Mouse (Mus musculus) CH12.LX (cell line): Measurements from ENCODE around the gene Adamtsl1. TPM values are rescaled to one million over a fixed set of nuclear protein-coding genes. Genes with fewer than 3 reads are reported as not detected.

Experiments
- DNase-seq: peaks from one replicate; pipeline ENCODE4 v3.0.0-alpha.2; 2013; ENCODE audit errors: extremely low read depth
- H3K27ac ChIP-seq: 2 replicates; pipeline ENCODE4 v1.5.1; 2012; ENCODE audit warnings: low read depth, mild to moderate bottlenecking, control low read depth, moderate library complexity; ENCODE audit not compliant: insufficient read depth
- H3K27me3 ChIP-seq: replicated peaks from 2 replicates; pipeline ENCODE3; 2012; ENCODE audit warnings: inconsistent platforms
- H3K36me3 ChIP-seq, 2 experiments: replicated peaks in 1 of 2; 2 replicates each; pipeline versions ENCODE3 to v1.6.1; 2012; ENCODE audit warnings: inconsistent platforms in 1 of 2, low read length in 1 of 2, mild to moderate bottlenecking in 1 of 2, mixed read lengths in 1 of 2, moderate library complexity in 1 of 2; ENCODE audit not compliant: control insufficient read depth in 1 of 2, insufficient read depth in 1 of 2
- H3K4me1 ChIP-seq, 2 experiments: 2 replicates each; pipeline ENCODE4 v1.6.1; 2012; ENCODE audit warnings: inconsistent platforms in 1 of 2, moderate library complexity in 1 of 2; ENCODE audit not compliant: insufficient read depth in 2 of 2, control insufficient read depth in 1 of 2
- H3K4me2 ChIP-seq: 2 replicates; pipeline ENCODE4 v1.6.1; 2012; ENCODE audit warnings: low read depth, mild to moderate bottlenecking, control low read depth; ENCODE audit not compliant: poor library complexity, insufficient read depth, severe bottlenecking
- H3K4me3 ChIP-seq, 3 experiments: fragments of 150-350 bp in 1 of 3; sonication (generic) in 1 of 3; replicated peaks in 1 of 3; 2 replicates each; pipeline versions ENCODE3 to v1.5.1; 2011 to 2012; ENCODE audit warnings: low read depth in 2 of 3, low read length in 2 of 3, mild to moderate bottlenecking in 2 of 3, moderate library complexity in 2 of 3, control low read depth in 1 of 3, improper control_type of control experiment in 1 of 3, inconsistent platforms in 1 of 3, mixed read lengths in 1 of 3; ENCODE audit not compliant: poor library complexity in 1 of 3
- H3K79me2 ChIP-seq: replicated peaks from 2 replicates; pipeline ENCODE4 v1.6.1; 2012; ENCODE audit warnings: mild to moderate bottlenecking, moderate library complexity; ENCODE audit not compliant: control insufficient read depth, poor library complexity, insufficient read depth, severe bottlenecking; ENCODE audit errors: extremely low read depth
- H3K9ac ChIP-seq: 2 replicates; pipeline ENCODE4 v1.6.1; 2012; ENCODE audit warnings: low read depth, mild to moderate bottlenecking, control low read depth, moderate library complexity; ENCODE audit not compliant: insufficient read depth
- H3K9me3 ChIP-seq: replicated peaks from 2 replicates; pipeline ENCODE3; 2012; ENCODE audit warnings: low read length, inconsistent platforms, mixed read lengths
- BHLHE40 ChIP-seq: IDR thresholded peaks from 2 replicates; pipeline ENCODE4 v1.6.1; 2011; ENCODE audit warnings: mild to moderate bottlenecking, low read depth, low read length, improper control_type of control experiment
- CHD1 ChIP-seq: IDR thresholded peaks from 2 replicates; pipeline ENCODE4 v1.6.1; 2012; ENCODE audit warnings: low read depth, low read length, improper control_type of control experiment, inconsistent platforms
- CHD2 ChIP-seq: IDR thresholded peaks from 2 replicates; pipeline ENCODE4 v1.6.1; 2011; ENCODE audit warnings: low read length, improper control_type of control experiment
- CTCF ChIP-seq, 2 experiments: IDR thresholded peaks in 1 of 2; conservative IDR thresholded peaks in 1 of 2; 2 replicates each; pipeline ENCODE4 v1.5.1; 2011 to 2012; ENCODE audit warnings: low read depth in 2 of 2, low read length in 2 of 2, improper control_type of control experiment in 1 of 2, inconsistent platforms in 1 of 2, mild to moderate bottlenecking in 1 of 2, moderate library complexity in 1 of 2
- E2F4 ChIP-seq: IDR thresholded peaks from 2 replicates; pipeline ENCODE4 v1.6.1; 2011; ENCODE audit warnings: low read depth, low read length, improper control_type of control experiment; ENCODE audit not compliant: insufficient replicate concordance
- ELF1 ChIP-seq: IDR thresholded peaks from 2 replicates; pipeline ENCODE4 v1.6.1; 2014; ENCODE audit warnings: low read depth, mild to moderate bottlenecking, inconsistent platforms, low read length, improper control_type of control experiment
- HCFC1 ChIP-seq: IDR thresholded peaks from 2 replicates; pipeline ENCODE4 v1.6.1; 2012; ENCODE audit warnings: low read depth, mild to moderate bottlenecking, inconsistent platforms, low read length, improper control_type of control experiment
- JUN ChIP-seq: IDR thresholded peaks from 2 replicates; pipeline ENCODE4 v1.6.1; 2011; ENCODE audit warnings: low read depth, mild to moderate bottlenecking, low read length, improper control_type of control experiment, moderate library complexity; ENCODE audit not compliant: insufficient read depth
- JUND ChIP-seq: conservative IDR thresholded peaks from 2 replicates; pipeline ENCODE4 v1.6.1; 2011; ENCODE audit warnings: low read depth, low read length, improper control_type of control experiment
- MAFK ChIP-seq: IDR thresholded peaks from 2 replicates; pipeline ENCODE4 v1.6.1; 2011; ENCODE audit warnings: low read length, improper control_type of control experiment; ENCODE audit not compliant: insufficient replicate concordance
- MAX ChIP-seq: IDR thresholded peaks from 2 replicates; pipeline ENCODE4 v1.6.1; 2011; ENCODE audit warnings: low read length, improper control_type of control experiment
- MAZ ChIP-seq: IDR thresholded peaks from 2 replicates; pipeline ENCODE4 v1.6.1; 2012; ENCODE audit warnings: low read depth, mild to moderate bottlenecking, inconsistent platforms, low read length, improper control_type of control experiment, moderate library complexity
- MEF2A ChIP-seq: IDR thresholded peaks from 2 replicates; pipeline ENCODE4 v1.6.1; 2014; ENCODE audit warnings: low read depth, mild to moderate bottlenecking, inconsistent platforms, low read length, improper control_type of control experiment, borderline replicate concordance
- MXI1 ChIP-seq: IDR thresholded peaks from 2 replicates; pipeline ENCODE4 v1.6.1; 2011; ENCODE audit warnings: mild to moderate bottlenecking, low read depth, low read length, improper control_type of control experiment
- NELFE ChIP-seq: IDR thresholded peaks from 2 replicates; pipeline ENCODE4 v1.6.1; 2011; ENCODE audit warnings: low read depth, low read length, improper control_type of control experiment
- PAX5 ChIP-seq: IDR thresholded peaks from 2 replicates; pipeline ENCODE4 v1.6.1; 2012; ENCODE audit warnings: low read length, inconsistent platforms, mixed read lengths
- POLR2A ChIP-seq: IDR thresholded peaks from 2 replicates; pipeline ENCODE4 v1.6.1; 2011; ENCODE audit warnings: low read depth, mild to moderate bottlenecking, improper control_type of control experiment, low read length
- POLR2AphosphoS2 ChIP-seq: IDR thresholded peaks from 2 replicates; pipeline ENCODE4 v1.6.1; 2011; ENCODE audit warnings: low read depth, low read length, improper control_type of control experiment
- RCOR1 ChIP-seq: conservative IDR thresholded peaks from 2 replicates; pipeline ENCODE4 v1.6.1; 2012; ENCODE audit warnings: low read depth, mild to moderate bottlenecking, inconsistent platforms, low read length, improper control_type of control experiment
- SIN3A ChIP-seq: IDR thresholded peaks from 2 replicates; pipeline ENCODE4 v1.6.1; 2012; ENCODE audit warnings: low read length, improper control_type of control experiment, inconsistent platforms
- TBP ChIP-seq: conservative IDR thresholded peaks from 2 replicates; pipeline ENCODE4 v1.6.1; 2011; ENCODE audit warnings: low read depth, low read length, improper control_type of control experiment
- TCF12 ChIP-seq: IDR thresholded peaks from 2 replicates; pipeline ENCODE4 v1.6.1; 2014; ENCODE audit warnings: low read depth, mild to moderate bottlenecking, inconsistent platforms, low read length, improper control_type of control experiment
- ZC3H11A ChIP-seq: IDR thresholded peaks from 2 replicates; pipeline ENCODE4 v1.6.1; 2012; ENCODE audit warnings: low read depth, mild to moderate bottlenecking, inconsistent platforms, low read length, improper control_type of control experiment
- ZNF384 ChIP-seq: IDR thresholded peaks from 2 replicates; pipeline ENCODE4 v1.6.1; 2012; ENCODE audit warnings: low read depth, low read length, improper control_type of control experiment, inconsistent platforms
- dilution Hi-C: fragments of 300-500 bp; cut with MboI; formaldehyde crosslinking; loops from 2 replicates; pipeline ENCODE4 v1.14.3; 2020; ENCODE audit warnings: low sequenced_read_pairs; ENCODE audit not compliant: extremely low pct_unique_long_range_greater_than_20kb, extremely low pct_ligation_motif_present
- in situ Hi-C: fragments of 300-500 bp; cut with MboI; formaldehyde crosslinking; loops from 3 replicates; pipeline ENCODE4 v1.14.3; 2019; ENCODE audit warnings: low sequenced_read_pairs, low pct_ligation_motif_present, low pct_unique_long_range_greater_than_20kb, mixed read lengths
- polyA plus RNA-seq: library from polyadenylated mRNA; unstranded; fragments of >175 nt; gene quantifications from 2 replicates; pipeline ENCODE4 v1.2.1, GENCODE M21; 2012; ENCODE audit warnings: low read depth; ENCODE audit not compliant: insufficient read length
- total RNA-seq, 2 experiments: library from RNA; depleted of rRNA; stranded (reverse); fragments of 300-350 nt in 1 of 2; fragments of >200 nt in 1 of 2; gene quantifications; 2 replicates each; pipeline ENCODE4 v1.2.3; 2012 to 2014

Gene Adamtsl1
- total and polyA plus RNA-seq, 3 experiments, result not detected

GRCm38 (mm10) chr4:86395636-86396035 is 881.7 kb downstream of the Adamtsl1 start:
- Histone ChIP-seq H3K9me3 (no peaks in the 10 kb centered on the region), H3K27me3 (no peaks in the 10 kb centered on the region), H3K36me3 (no peaks in the 10 kb centered on the region), H3K4me1 (peaks cover 0 to 9% of the 10 kb centered on the region in 2 experiments; a peak in 2 of 4 replicates), H3K4me2 (no peak overlapping the region), H3K9ac (no peak overlapping the region), H3K4me3 (no peak overlapping the region), H3K79me2 (no peaks in the 10 kb centered on the region), H3K27ac (no peak overlapping the region)
- dilution Hi-C loops (no loop called here), in situ Hi-C loops (no loop called here)
- no peak for DNase-seq
- TF ChIP-seq MAZ (no peak), NELFE (no peak), BHLHE40 (no peak), POLR2AphosphoS2 (no peak), MEF2A (no peak), CHD1 (no peak), MAFK (no peak)

DNA sequence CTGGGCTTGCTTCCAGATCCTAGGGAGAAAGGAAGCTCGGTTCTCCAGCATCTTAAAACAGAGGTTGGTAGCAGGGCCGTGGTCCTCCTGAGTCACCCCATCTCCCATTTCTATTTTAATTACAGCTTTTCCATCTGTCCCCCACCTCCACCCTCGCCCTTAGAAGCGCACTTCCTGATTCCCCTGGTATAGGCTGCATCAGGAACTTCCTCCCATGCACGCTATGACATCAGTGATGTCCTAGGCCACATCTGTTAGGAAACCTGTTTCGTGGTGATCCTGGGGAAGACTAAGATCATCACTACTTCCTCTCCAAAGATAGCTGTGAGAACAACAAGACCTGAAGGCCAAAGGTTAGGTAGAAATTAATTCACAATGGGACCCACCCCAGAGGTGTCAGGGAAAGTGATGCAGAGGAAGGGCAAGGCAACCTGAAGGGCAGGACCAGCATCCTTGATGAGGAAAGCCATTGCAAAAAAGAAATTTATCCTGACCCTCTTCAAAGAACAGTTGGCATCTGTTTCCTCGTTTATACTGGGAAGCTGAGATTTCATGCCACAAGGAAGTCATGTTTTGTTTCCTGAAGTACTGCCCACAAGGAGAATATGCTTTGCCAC is 882.8 kb downstream of the Adamtsl1 start:
- Histone ChIP-seq H3K27me3 (no peaks in the 10 kb centered on the region), H3K4me1 (peaks cover 0 to 11% of the 10 kb centered on the region in 2 experiments; a peak in 2 of 4 replicates), H3K79me2 (no peaks in the 10 kb centered on the region), H3K36me3 (no peaks in the 10 kb centered on the region), H3K4me2 (no peak overlapping the region), H3K9me3 (no peaks in the 10 kb centered on the region), H3K4me3 (no peak overlapping the region), H3K27ac (no peak overlapping the region), H3K9ac (no peak overlapping the region)
- DNase-seq, result no peak
- TF ChIP-seq NELFE (no peak), CHD2 (no peak), CTCF (conservative IDR thresholded peaks at IDR 0.05 in 1 of 2, IDR thresholded peaks at IDR 0.05 in 1 of 2; ENCODE audit: low read depth in 2 of 2, low read length in 2 of 2) (no peak), E2F4 (no peak), PAX5 (no peak), HCFC1 (no peak), MAFK (no peak), CHD1 (no peak)
- in situ Hi-C loops, result no loop called here
- dilution Hi-C loops, result no loop called here

DNA sequence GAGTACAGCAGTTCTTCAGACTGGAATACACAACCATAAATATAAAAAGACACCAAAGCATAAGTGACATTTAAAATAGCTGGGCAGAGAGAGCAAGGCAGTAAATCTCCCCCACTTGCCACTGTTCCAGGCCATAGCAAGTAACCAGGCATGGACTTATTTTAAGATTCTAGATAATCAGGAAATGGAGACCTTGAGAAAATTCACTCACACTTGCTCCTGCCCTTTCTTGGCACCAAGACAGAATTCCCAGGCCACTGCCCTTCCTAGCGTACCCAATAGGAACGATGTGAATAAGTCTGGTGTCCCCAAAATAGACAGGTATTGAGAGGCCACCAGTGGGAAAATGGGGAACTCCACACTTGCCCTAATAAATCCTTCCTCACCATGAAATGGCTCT is 883.5 kb downstream of the Adamtsl1 start:
- DNase-seq, result no peak
- in situ Hi-C loops (no loop called here), dilution Hi-C loops (no loop called here)
- no peak overlapping the region for H3K27ac ChIP-seq
- no peak overlapping the region for H3K4me3 ChIP-seq
- no peaks in the 10 kb centered on the region for H3K79me2 ChIP-seq
- H3K36me3 ChIP-seq, result no peaks in the 10 kb centered on the region
- no peak overlapping the region for H3K9ac ChIP-seq
- no peak overlapping the region for H3K4me2 ChIP-seq
- no peaks in the 10 kb centered on the region for H3K9me3 ChIP-seq
- no peaks in the 10 kb centered on the region for H3K27me3 ChIP-seq
- TF ChIP-seq JUND, result no peak
- TF ChIP-seq TBP, result no peak
- TF ChIP-seq POLR2A, result no peak
- TF ChIP-seq CTCF (conservative IDR thresholded peaks at IDR 0.05 in 1 of 2, IDR thresholded peaks at IDR 0.05 in 1 of 2; ENCODE audit: low read depth in 2 of 2, low read length in 2 of 2), result no peak
- no peak for TF ChIP-seq NELFE
- no peak for TF ChIP-seq PAX5
- no peak for TF ChIP-seq ZC3H11A
- no peak for TF ChIP-seq CHD1
- TF ChIP-seq RCOR1, result no peak
- TF ChIP-seq MXI1, result no peak
- TF ChIP-seq ZNF384, result no peak
- no peak for TF ChIP-seq SIN3A
- TF ChIP-seq E2F4, result no peak
- no peak for TF ChIP-seq ELF1
- TF ChIP-seq JUN, result no peak
- TF ChIP-seq TCF12, result no peak
- no peak for TF ChIP-seq MAX
- TF ChIP-seq, all 38 proteins: peak for 0
- H3K4me1 ChIP-seq, result peaks cover 0 to 11% of the 10 kb centered on the region in 2 experiments; a peak in 2 of 4 replicates
